Mouse (Mus musculus) neural tube, embryonic 11.5 days (tissue): ENCODE results near the gene Anp32a. TPM values are rescaled to one million over a fixed set of nuclear protein-coding genes. Genes with fewer than 3 reads are reported as not detected.

Experiments used
- ATAC-seq: fragments of 200-750 bp; cut with Nextera tagmentation; 2 replicates; pipeline ENCODE4 v1.8.0; 2017; ENCODE audit warnings: moderate number of reproducible peaks, mild to moderate bottlenecking, moderate TSS enrichment, moderate library complexity; ENCODE audit not compliant: insufficient read depth, low FRiP score, low TSS enrichment
- DNase-seq: peaks from one replicate; pipeline ENCODE4 v3.0.0-alpha.2; 2015; ENCODE audit warnings: low spot score
- H3K27ac ChIP-seq: fragments of 300-500 bp; sonication (generic); 2 replicates; pipeline ENCODE4 v1.5.1; 2014; ENCODE audit warnings: low read depth, mild to moderate bottlenecking, low read length
- H3K27me3 ChIP-seq: fragments of 300-500 bp; sonication (generic); 2 replicates; pipeline ENCODE4 v1.6.1; 2014; ENCODE audit warnings: mild to moderate bottlenecking, low read length, mixed read lengths; ENCODE audit not compliant: control insufficient read depth, insufficient read depth
- H3K36me3 ChIP-seq: fragments of 300-500 bp; sonication (generic); 2 replicates; pipeline ENCODE4 v1.6.1; 2014; ENCODE audit warnings: mild to moderate bottlenecking, low read length, moderate library complexity, mixed read lengths; ENCODE audit not compliant: control insufficient read depth, insufficient read depth
- H3K4me1 ChIP-seq: fragments of 300-500 bp; sonication (generic); 2 replicates; pipeline ENCODE4 v1.6.1; 2014; ENCODE audit warnings: low read length, mixed read lengths; ENCODE audit not compliant: control insufficient read depth, insufficient read depth
- H3K4me2 ChIP-seq: fragments of 300-500 bp; sonication (generic); 2 replicates; pipeline ENCODE4 v1.6.1; 2014; ENCODE audit warnings: low read depth, mild to moderate bottlenecking, moderate library complexity
- H3K4me3 ChIP-seq: fragments of 300-500 bp; sonication (generic); 2 replicates; pipeline ENCODE4 v1.5.1; 2014; ENCODE audit warnings: low read depth, low read length
- H3K9ac ChIP-seq: fragments of 300-500 bp; sonication (generic); 2 replicates; pipeline ENCODE4 v1.6.1; 2014; ENCODE audit warnings: mild to moderate bottlenecking, low read length
- H3K9me3 ChIP-seq: fragments of 300-500 bp; sonication (generic); 2 replicates; pipeline ENCODE4 v1.6.1; 2016; ENCODE audit warnings: low read length; ENCODE audit not compliant: control insufficient read depth
- WGBS: fragments of 180-500 bp; shearing (Covaris S2); extraction: QIAGEN DNeasy Blood & Tissue Kit; methylation state at CpG from one replicate; pipeline ENCODE4 v1.1.7; 2014; 5-methylcytosine and 5-hydroxymethylcytosine counted together
- polyA plus RNA-seq: library from polyadenylated mRNA; unstranded; fragments of >200 nt; fragmentation: Nextera tagmentation; extraction: Ambion mirVana; gene quantifications from 2 replicates; pipeline ENCODE4 v1.2.1, GENCODE M21; 2014

Anp32a gene
- polyA plus RNA-seq, 1 experiment from 2014 or later: 125 TPM

- ATAC-seq: peak; percentile 24; the same call in 1 of the 2 replicates
- H3K36me3 ChIP-seq: no peaks in the 10 kb centered on the region
- H3K9me3 ChIP-seq: no peaks in the 10 kb centered on the region
- no peaks in the 10 kb centered on the region for H3K27me3 ChIP-seq
- no peak for DNase-seq
- H3K9ac ChIP-seq: peak overlapping the region; percentile 54
- WGBS: 24% methylated on average over 2 of the region's 6 CpGs
- peak overlapping the region; percentile 43 for H3K4me2 ChIP-seq
- peaks cover 55% of the 10 kb centered on the region for H3K4me1 ChIP-seq
- H3K4me3 ChIP-seq: peak overlapping the region; percentile 15; the same call in 1 of the 2 replicates
- peak overlapping the region; percentile 62; the same call in 1 of the 2 replicates for H3K27ac ChIP-seq
Measured at GRCm38 (mm10) chr9:62364216-62364615, 23.1 kb downstream of the Anp32a start.

GRCm38 (mm10) chr9:62364831-62365230 lies 23.7 kb downstream of the Anp32a start:
- ATAC-seq (no peak), DNase-seq (no peak)
- peaks cover 55% of the 10 kb centered on the region for H3K4me1 ChIP-seq
- no peak overlapping the region; the same call in 1 of the 2 replicates for H3K4me2 ChIP-seq
- H3K9me3 ChIP-seq: no peaks in the 10 kb centered on the region
- no peak overlapping the region for H3K4me3 ChIP-seq
- 56% methylated on average over 7 of the region's 7 CpGs for WGBS
- H3K36me3 ChIP-seq: no peaks in the 10 kb centered on the region
- H3K9ac ChIP-seq: no peak overlapping the region
- H3K27me3 ChIP-seq: no peaks in the 10 kb centered on the region
- no peak overlapping the region for H3K27ac ChIP-seq

GRCm38 (mm10) chr9:62365326-62366080 lies 24.4 kb downstream of the Anp32a start:
- Histone ChIP-seq H3K9ac (no peak overlapping the region), H3K4me1 (peaks cover 55% of the 10 kb centered on the region), H3K4me2 (no peak overlapping the region), H3K4me3 (no peak overlapping the region), H3K27me3 (no peaks in the 10 kb centered on the region), H3K27ac (no peak overlapping the region), H3K9me3 (no peaks in the 10 kb centered on the region), H3K36me3 (no peaks in the 10 kb centered on the region)
- WGBS: 81% methylated on average over 8 of the region's 8 CpGs
- DNase-seq: no peak
- ATAC-seq: no peak

GRCm38 (mm10) chr9:62366478-62367458 lies 25.7 kb downstream of the Anp32a start:
- Histone ChIP-seq H3K27me3 (no peaks in the 10 kb centered on the region), H3K9ac (no peak overlapping the region), H3K4me2 (no peak overlapping the region), H3K36me3 (no peaks in the 10 kb centered on the region), H3K4me1 (peaks cover 55% of the 10 kb centered on the region), H3K9me3 (no peaks in the 10 kb centered on the region), H3K4me3 (no peak overlapping the region), H3K27ac (no peak overlapping the region)
- DNase-seq (no peak), ATAC-seq (no peak)
- 72% methylated on average over 23 of the region's 23 CpGs for WGBS

- 62% methylated on average over 10 of the region's 10 CpGs for WGBS
- Histone ChIP-seq H3K27me3 (no peaks in the 10 kb centered on the region), H3K9ac (no peak overlapping the region), H3K4me3 (no peak overlapping the region), H3K27ac (no peak overlapping the region), H3K4me2 (no peak overlapping the region), H3K4me1 (peaks cover 50% of the 10 kb centered on the region), H3K36me3 (no peaks in the 10 kb centered on the region), H3K9me3 (no peaks in the 10 kb centered on the region)
- DNase-seq: no peak
- ATAC-seq: no peak
Measured at GRCm38 (mm10) chr9:62367510-62368071, 26.5 kb downstream of the Anp32a start.

GRCm38 (mm10) chr9:62368256-62368905 lies 27.3 kb downstream of the Anp32a start:
- no peaks in the 10 kb centered on the region for H3K27me3 ChIP-seq
- no peaks in the 10 kb centered on the region for H3K36me3 ChIP-seq
- no peak overlapping the region for H3K4me2 ChIP-seq
- ATAC-seq: no peak
- no peak overlapping the region for H3K27ac ChIP-seq
- 84% methylated on average over 6 of the region's 6 CpGs for WGBS
- H3K9ac ChIP-seq: no peak overlapping the region
- no peak for DNase-seq
- peaks cover 42% of the 10 kb centered on the region for H3K4me1 ChIP-seq
- H3K4me3 ChIP-seq: no peak overlapping the region
- no peaks in the 10 kb centered on the region for H3K9me3 ChIP-seq

GRCm38 (mm10) chr9:62369172-62369571 lies 28.1 kb downstream of the Anp32a start:
- WGBS: 80% methylated on average over 6 of the region's 6 CpGs
- H3K9me3 ChIP-seq: no peaks in the 10 kb centered on the region
- no peak overlapping the region for H3K9ac ChIP-seq
- DNase-seq (no peak), ATAC-seq (no peak)
- no peak overlapping the region for H3K4me2 ChIP-seq
- H3K27me3 ChIP-seq: no peaks in the 10 kb centered on the region
- H3K4me1 ChIP-seq: peaks cover 34% of the 10 kb centered on the region
- H3K36me3 ChIP-seq: no peaks in the 10 kb centered on the region
- H3K27ac ChIP-seq: no peak overlapping the region
- no peak overlapping the region for H3K4me3 ChIP-seq

GRCm38 (mm10) chr9:62370186-62370585 lies 29.1 kb downstream of the Anp32a start:
- Histone ChIP-seq H3K9me3 (no peaks in the 10 kb centered on the region), H3K27me3 (no peaks in the 10 kb centered on the region), H3K36me3 (0 out of 2 replicates have a peak, but pooled peaks cover 2% of the 10 kb centered on the region), H3K9ac (no peak overlapping the region), H3K4me1 (peaks cover 26% of the 10 kb centered on the region), H3K27ac (no peak overlapping the region), H3K4me2 (no peak overlapping the region), H3K4me3 (no peak overlapping the region)
- DNase-seq (no peak), ATAC-seq (no peak)
- WGBS: 81% methylated on average over 9 of the region's 9 CpGs
